Mouse (Mus musculus): ENCODE results near the gene Rps19bp1. TPM values are rescaled to one million over a fixed set of nuclear protein-coding genes. Genes with fewer than 3 reads are reported as not detected.

Gene Rps19bp1
- polyA plus RNA-seq, 1 experiment from 2014 or later, result 55.0 TPM

DNA sequence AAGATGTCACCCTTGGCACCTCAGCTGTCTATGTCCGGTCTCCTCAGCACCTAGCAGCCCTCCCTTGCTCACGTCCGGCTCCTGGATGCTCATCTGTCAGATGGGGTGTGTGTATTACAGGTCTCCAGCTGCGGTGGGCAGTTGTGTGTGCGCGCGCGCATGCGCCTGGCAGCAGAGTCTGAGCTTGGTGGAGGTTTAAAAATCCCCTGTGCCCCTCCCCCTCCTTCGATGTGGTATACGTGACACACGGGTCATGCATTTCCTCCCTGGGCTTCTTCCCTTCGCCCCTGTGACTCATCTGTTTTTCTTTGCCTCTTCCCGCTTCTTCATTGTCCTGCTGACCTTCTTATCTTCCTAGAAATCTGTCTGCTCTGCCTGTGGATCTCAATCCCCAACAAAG is 44.9 kb downstream of the Rps19bp1 start:
- Histone ChIP-seq H3K27ac (replicated peaks; ENCODE audit: low read depth, low read length) (no peak overlapping the region), H3K27me3 (replicated peaks; ENCODE audit: control insufficient read depth, insufficient read depth, low read length) (no peaks in the 10 kb centered on the region), H3K4me2 (ENCODE audit: low read depth, low read length) (peak overlapping the region; percentile 32), H3K9ac (ENCODE audit: low read depth, low read length) (no peak overlapping the region), H3K4me1 (ENCODE audit: control insufficient read depth, insufficient read depth, low read length) (no peaks in the 10 kb centered on the region), H3K36me3 (ENCODE audit: control insufficient read depth, insufficient read depth, low read length) (no peaks in the 10 kb centered on the region), H3K4me3 (ENCODE audit: low read depth, low read length) (no peak overlapping the region), H3K9me3 (ENCODE audit: control insufficient read depth, low read length) (no peaks in the 10 kb centered on the region)
- no peak for ATAC-seq (ENCODE audit: low read depth)
- DNase-seq (ENCODE audit: low spot score), result peak; percentile 12
- WGBS, result 38% methylated on average over 14 of the region's 14 CpGs

DNA sequence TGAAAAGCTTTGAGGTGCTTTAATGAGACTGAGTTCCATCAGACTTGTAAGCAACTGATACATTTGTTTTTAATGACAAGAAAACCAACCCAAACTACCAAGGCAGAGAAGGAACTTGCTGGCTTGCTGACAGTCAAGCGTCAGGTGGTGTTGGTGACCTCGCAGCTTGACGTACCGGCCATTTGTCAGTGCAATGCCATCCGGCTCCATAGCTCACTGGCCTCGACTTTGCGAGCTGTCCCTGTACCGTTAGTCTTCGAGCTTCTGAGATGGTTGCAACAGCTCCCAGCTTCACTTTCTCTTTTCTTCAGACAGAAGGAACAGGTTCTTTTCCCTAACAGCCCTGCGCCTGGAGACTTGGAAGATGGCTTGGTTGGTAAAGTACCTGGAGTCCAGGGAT is 46.6 kb downstream of the Rps19bp1 start:
- Histone ChIP-seq H3K27me3 (replicated peaks; ENCODE audit: control insufficient read depth, insufficient read depth, low read length) (no peaks in the 10 kb centered on the region), H3K9ac (ENCODE audit: low read depth, low read length) (no peak overlapping the region), H3K4me2 (ENCODE audit: low read depth, low read length) (no peak overlapping the region), H3K9me3 (ENCODE audit: control insufficient read depth, low read length) (no peaks in the 10 kb centered on the region), H3K27ac (replicated peaks; ENCODE audit: low read depth, low read length) (no peak overlapping the region), H3K4me1 (ENCODE audit: control insufficient read depth, insufficient read depth, low read length) (no peaks in the 10 kb centered on the region), H3K36me3 (ENCODE audit: control insufficient read depth, insufficient read depth, low read length) (peaks cover 11% of the 10 kb centered on the region), H3K4me3 (ENCODE audit: low read depth, low read length) (no peak overlapping the region)
- 92% methylated on average over 10 of the region's 10 CpGs for WGBS
- ATAC-seq (ENCODE audit: low read depth) (no peak), DNase-seq (ENCODE audit: low spot score) (no peak)

- peaks cover 22% of the 10 kb centered on the region for H3K36me3 ChIP-seq (ENCODE audit: control insufficient read depth, insufficient read depth, low read length)
- no peak for ATAC-seq (ENCODE audit: low read depth)
- 58% methylated on average over 9 of the region's 9 CpGs for WGBS
- no peaks in the 10 kb centered on the region for H3K9me3 ChIP-seq (ENCODE audit: control insufficient read depth, low read length)
- H3K4me1 ChIP-seq (ENCODE audit: control insufficient read depth, insufficient read depth, low read length), result no peaks in the 10 kb centered on the region
- no peak overlapping the region for H3K27ac ChIP-seq (replicated peaks; ENCODE audit: low read depth, low read length)
- H3K27me3 ChIP-seq (replicated peaks; ENCODE audit: control insufficient read depth, insufficient read depth, low read length), result no peaks in the 10 kb centered on the region
- no peak overlapping the region for H3K4me3 ChIP-seq (ENCODE audit: low read depth, low read length)
- no peak overlapping the region for H3K4me2 ChIP-seq (ENCODE audit: low read depth, low read length)
- no peak overlapping the region for H3K9ac ChIP-seq (ENCODE audit: low read depth, low read length)
- no peak for DNase-seq (ENCODE audit: low spot score)
Measured at GRCm38 (mm10) chr15:80216480-80216820, 47.7 kb downstream of the Rps19bp1 start.

DNA sequence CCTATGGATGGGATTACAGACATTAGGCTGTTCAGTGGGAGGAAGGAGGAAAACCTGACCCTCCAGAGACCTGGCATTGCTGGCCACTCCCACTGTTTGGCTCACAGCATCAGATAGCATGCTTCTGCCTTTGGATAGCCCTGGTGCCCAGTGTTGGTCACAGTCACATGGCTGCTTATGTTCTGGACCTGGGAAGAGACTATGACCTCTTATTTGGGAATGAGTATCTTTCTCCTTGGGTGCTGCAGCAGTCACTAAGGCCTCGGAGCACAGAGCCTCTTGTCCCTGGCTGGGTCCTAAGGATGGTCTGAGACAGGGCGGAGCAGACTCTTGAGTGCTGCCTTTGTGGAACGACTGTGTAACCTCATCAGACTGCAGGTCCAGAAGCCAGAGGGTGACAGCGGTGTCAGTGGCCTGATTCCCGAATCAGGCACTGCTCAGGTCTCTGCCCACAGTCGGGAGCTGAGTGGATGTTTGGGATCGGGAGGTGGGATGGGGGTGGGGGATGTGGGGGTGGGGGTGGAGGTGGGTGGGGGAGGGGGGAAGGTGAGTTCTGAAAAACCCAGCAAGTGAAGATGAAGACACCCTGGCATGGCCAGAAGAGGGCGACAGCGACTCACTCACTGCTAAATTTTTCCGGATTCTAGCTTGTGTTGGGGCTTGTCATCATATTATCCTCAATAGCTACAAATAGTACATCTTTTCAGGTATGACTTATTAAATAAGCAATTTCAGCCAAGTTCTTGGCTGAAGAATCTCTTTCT is 48.2 kb downstream of the Rps19bp1 start:
- Histone ChIP-seq H3K36me3 (ENCODE audit: control insufficient read depth, insufficient read depth, low read length) (peaks cover 27% of the 10 kb centered on the region), H3K27me3 (replicated peaks; ENCODE audit: control insufficient read depth, insufficient read depth, low read length) (no peaks in the 10 kb centered on the region), H3K4me1 (ENCODE audit: control insufficient read depth, insufficient read depth, low read length) (no peaks in the 10 kb centered on the region), H3K4me2 (ENCODE audit: low read depth, low read length) (no peak overlapping the region), H3K9ac (ENCODE audit: low read depth, low read length) (no peak overlapping the region), H3K4me3 (ENCODE audit: low read depth, low read length) (no peak overlapping the region), H3K9me3 (ENCODE audit: control insufficient read depth, low read length) (no peaks in the 10 kb centered on the region), H3K27ac (replicated peaks; ENCODE audit: low read depth, low read length) (no peak overlapping the region)
- no peak for ATAC-seq (ENCODE audit: low read depth)
- no peak for DNase-seq (ENCODE audit: low spot score)
- WGBS, result 23% methylated on average over 8 of the region's 10 CpGs

- ATAC-seq (ENCODE audit: low read depth), result no peak
- Histone ChIP-seq H3K4me1 (ENCODE audit: control insufficient read depth, insufficient read depth, low read length) (no peaks in the 10 kb centered on the region), H3K27ac (replicated peaks; ENCODE audit: low read depth, low read length) (no peak overlapping the region), H3K9ac (ENCODE audit: low read depth, low read length) (no peak overlapping the region), H3K36me3 (ENCODE audit: control insufficient read depth, insufficient read depth, low read length) (peaks cover 27% of the 10 kb centered on the region), H3K9me3 (ENCODE audit: control insufficient read depth, low read length) (no peaks in the 10 kb centered on the region), H3K27me3 (replicated peaks; ENCODE audit: control insufficient read depth, insufficient read depth, low read length) (no peaks in the 10 kb centered on the region), H3K4me3 (ENCODE audit: low read depth, low read length) (no peak overlapping the region), H3K4me2 (ENCODE audit: low read depth, low read length) (no peak overlapping the region)
- no peak for DNase-seq (ENCODE audit: low spot score)
Measured at GRCm38 (mm10) chr15:80213688-80214087, 50.4 kb downstream of the Rps19bp1 start.

Other genes starting within 250 kb of the Rps19bp1 start
- 6.1 and 6.7 TPM in 2 replicates for gene Pdgfb, start 249.3 kb downstream of the Rps19bp1 start, polyA plus RNA-seq (2014; fragmentation: Nextera tagmentation; extraction: Ambion mirVana)
- 10.3 and 10.5 TPM in 2 replicates for gene Syngr1, start 173.0 kb downstream of the Rps19bp1 start, polyA plus RNA-seq (2014; fragmentation: Nextera tagmentation; extraction: Ambion mirVana)
- gene Rpl3, start 172.4 kb downstream of the Rps19bp1 start, polyA plus RNA-seq (2014; fragmentation: Nextera tagmentation; extraction: Ambion mirVana), result 1,242 and 1,346 TPM in 2 replicates
- 27.6 and 36.3 TPM in 2 replicates for gene Tab1, start 131.2 kb downstream of the Rps19bp1 start, polyA plus RNA-seq (2014; fragmentation: Nextera tagmentation; extraction: Ambion mirVana)
- gene Mgat3, start 90.6 kb downstream of the Rps19bp1 start, polyA plus RNA-seq (2014; fragmentation: Nextera tagmentation; extraction: Ambion mirVana), result 7.3 and 7.8 TPM in 2 replicates
- gene Mief1, start 30.3 kb downstream of the Rps19bp1 start, polyA plus RNA-seq (2014; fragmentation: Nextera tagmentation; extraction: Ambion mirVana), result 27.9 and 30.0 TPM in 2 replicates
- not detected in 2 replicates for gene AC140267.1, start 28.5 kb downstream of the Rps19bp1 start, polyA plus RNA-seq (2014; fragmentation: Nextera tagmentation; extraction: Ambion mirVana)
- gene Atf4, start 9.1 kb downstream of the Rps19bp1 start, polyA plus RNA-seq (2014; fragmentation: Nextera tagmentation; extraction: Ambion mirVana), result 132 and 140 TPM in 2 replicates
- gene Cacna1i, start 22.9 kb upstream of the Rps19bp1 start, polyA plus RNA-seq (2014; fragmentation: Nextera tagmentation; extraction: Ambion mirVana), result 0.04 and 0.06 TPM in 2 replicates